Mouse (Mus musculus): ENCODE measurements around the gene Slc22a15. TPM values are rescaled to one million over a fixed set of nuclear protein-coding genes. Genes with fewer than 3 reads are reported as not detected.
"Not testable (repeated sequence)": the region's sequence is repeated elsewhere in the genome, so short reads cannot be mapped to it uniquely, and the experiment has no call there.

The Slc22a15 gene
- polyA plus RNA-seq, 1 experiment from 2014 or later, result 7.9 TPM

DNA sequence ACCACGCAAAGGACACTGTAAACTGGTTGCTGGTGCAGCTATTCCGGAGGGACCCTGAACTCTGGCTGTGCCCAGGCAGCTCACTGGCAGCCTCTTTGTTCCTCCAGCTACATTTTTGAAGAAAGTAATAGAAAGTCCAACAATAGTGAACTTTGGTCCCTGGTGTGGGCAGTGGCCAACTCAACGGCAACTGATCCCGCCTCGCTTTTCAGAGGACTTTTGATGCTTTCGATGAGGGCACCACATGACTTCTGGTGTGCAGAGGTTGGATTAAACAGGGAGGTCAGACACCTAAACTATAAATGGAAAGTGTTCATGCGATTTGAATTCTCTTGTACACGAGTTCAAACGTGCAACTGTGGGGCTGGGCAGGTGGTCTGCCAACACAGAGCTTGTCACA, 99.9 kb downstream of the Slc22a15 start:
- no peak overlapping the region for H3K4me3 ChIP-seq (replicated peaks; ENCODE audit: low read depth, low read length)
- DNase-seq (no peak), ATAC-seq (ENCODE audit: low FRiP score, low TSS enrichment) (no peak)
- H3K9ac ChIP-seq (replicated peaks; ENCODE audit: low read length), result no peak overlapping the region
- H3K36me3 ChIP-seq (ENCODE audit: control insufficient read depth, insufficient read depth, low read length), result no peaks in the 10 kb centered on the region
- no peaks in the 10 kb centered on the region for H3K4me1 ChIP-seq (ENCODE audit: control insufficient read depth, insufficient read depth, low read length)
- no peaks in the 10 kb centered on the region for H3K9me3 ChIP-seq (ENCODE audit: control insufficient read depth, low read length)
- 80% methylated on average over 9 of the region's 9 CpGs for WGBS
- no peak overlapping the region for H3K4me2 ChIP-seq (ENCODE audit: low read length)
- H3K27ac ChIP-seq (replicated peaks; ENCODE audit: low read depth, low read length), result no peak overlapping the region
- H3K27me3 ChIP-seq (ENCODE audit: control insufficient read depth, insufficient read depth, low read length), result no peaks in the 10 kb centered on the region

DNA sequence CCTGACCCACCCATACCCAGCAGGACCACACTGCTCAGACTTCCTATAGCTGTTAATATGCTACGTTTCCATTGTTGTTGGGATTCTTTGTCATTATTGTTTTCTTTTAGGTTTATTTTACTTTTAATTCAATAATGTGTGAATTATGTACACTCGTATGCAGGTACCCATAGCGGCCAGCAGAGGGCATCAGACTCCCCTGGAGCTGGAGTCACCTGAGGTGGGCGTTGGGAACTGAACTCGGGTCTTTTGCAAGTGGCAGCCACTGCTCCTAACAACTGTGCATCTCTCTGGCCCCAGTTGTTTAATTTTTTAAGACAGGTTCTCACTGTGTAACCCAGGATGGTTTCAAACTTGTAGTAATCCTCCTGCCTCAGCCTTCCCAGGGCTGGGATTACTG, 102.2 kb downstream of the Slc22a15 start:
- Histone ChIP-seq H3K9me3 (ENCODE audit: control insufficient read depth, low read length) (no peaks in the 10 kb centered on the region), H3K4me3 (replicated peaks; ENCODE audit: low read depth, low read length) (no peak overlapping the region), H3K27me3 (ENCODE audit: control insufficient read depth, insufficient read depth, low read length) (no peaks in the 10 kb centered on the region), H3K4me1 (ENCODE audit: control insufficient read depth, insufficient read depth, low read length) (no peaks in the 10 kb centered on the region), H3K4me2 (ENCODE audit: low read length) (no peak overlapping the region), H3K9ac (replicated peaks; ENCODE audit: low read length) (no peak overlapping the region), H3K36me3 (ENCODE audit: control insufficient read depth, insufficient read depth, low read length) (no peaks in the 10 kb centered on the region), H3K27ac (replicated peaks; ENCODE audit: low read depth, low read length) (no peak overlapping the region)
- 78% methylated on average over 5 of the region's 5 CpGs for WGBS
- DNase-seq (no peak), ATAC-seq (ENCODE audit: low FRiP score, low TSS enrichment) (no peak)

DNA sequence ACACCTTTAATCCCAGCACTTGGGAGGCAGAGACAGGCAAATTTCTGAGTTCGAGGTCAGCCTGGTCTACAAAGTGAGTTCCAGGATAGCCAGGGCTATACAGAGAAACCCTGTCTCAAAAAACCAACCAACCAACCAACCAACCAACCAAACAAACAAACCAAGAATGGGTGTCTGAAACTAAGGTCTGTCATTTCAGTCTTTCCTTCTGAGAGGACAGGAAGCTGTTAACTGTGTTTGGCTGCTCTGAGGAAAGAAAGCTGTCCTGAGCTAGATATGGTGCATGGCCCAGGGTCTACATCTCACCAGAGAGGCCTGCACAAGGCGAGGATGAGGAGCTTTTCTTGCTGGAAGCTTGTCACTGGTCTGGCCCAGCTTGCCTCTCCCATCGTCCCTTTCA, 103.5 kb downstream of the Slc22a15 start:
- not testable (repeated sequence) for H3K27me3 ChIP-seq (ENCODE audit: control insufficient read depth, insufficient read depth, low read length); H3K9ac ChIP-seq (replicated peaks; ENCODE audit: low read length); H3K36me3 ChIP-seq (ENCODE audit: control insufficient read depth, insufficient read depth, low read length); DNase-seq; ATAC-seq (ENCODE audit: low FRiP score, low TSS enrichment); H3K4me1 ChIP-seq (ENCODE audit: control insufficient read depth, insufficient read depth, low read length); H3K4me3 ChIP-seq (replicated peaks; ENCODE audit: low read depth, low read length); H3K4me2 ChIP-seq (ENCODE audit: low read length); H3K9me3 ChIP-seq (ENCODE audit: control insufficient read depth, low read length); H3K27ac ChIP-seq (replicated peaks; ENCODE audit: low read depth, low read length)
- WGBS, result 74% methylated on average over 3 of the region's 3 CpGs

DNA sequence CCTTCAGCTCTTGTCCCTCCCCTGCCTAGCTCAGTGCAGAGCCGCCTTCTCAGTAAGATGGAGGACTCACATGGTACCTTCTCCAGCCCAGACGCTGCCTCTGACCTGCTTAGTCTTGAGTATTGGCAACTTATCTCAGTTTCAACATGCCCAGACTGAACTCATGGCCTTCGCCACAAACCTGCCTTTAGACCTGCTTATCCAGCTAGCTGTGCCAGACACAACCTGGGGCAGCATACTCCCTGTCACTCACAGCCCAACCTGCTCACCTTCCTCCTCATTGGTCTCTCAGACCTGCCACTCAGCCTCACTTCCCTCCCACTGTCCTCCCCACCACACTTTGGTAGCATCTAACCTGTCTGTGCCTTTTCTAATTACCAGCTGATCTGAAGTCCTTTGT, 108.2 kb downstream of the Slc22a15 start:
- no peaks in the 10 kb centered on the region for H3K27me3 ChIP-seq (ENCODE audit: control insufficient read depth, insufficient read depth, low read length)
- no peak overlapping the region for H3K4me2 ChIP-seq (ENCODE audit: low read length)
- no peak for ATAC-seq (ENCODE audit: low FRiP score, low TSS enrichment)
- 88% methylated on average over 3 of the region's 3 CpGs for WGBS
- H3K9ac ChIP-seq (replicated peaks; ENCODE audit: low read length), result no peak overlapping the region
- H3K4me1 ChIP-seq (ENCODE audit: control insufficient read depth, insufficient read depth, low read length), result 0 out of 2 replicates have a peak, but pooled peaks cover 4% of the 10 kb centered on the region
- no peak overlapping the region for H3K4me3 ChIP-seq (replicated peaks; ENCODE audit: low read depth, low read length)
- H3K27ac ChIP-seq (replicated peaks; ENCODE audit: low read depth, low read length), result no peak overlapping the region
- H3K9me3 ChIP-seq (ENCODE audit: control insufficient read depth, low read length), result no peaks in the 10 kb centered on the region
- H3K36me3 ChIP-seq (ENCODE audit: control insufficient read depth, insufficient read depth, low read length), result no peaks in the 10 kb centered on the region
- DNase-seq, result no peak

- no peak overlapping the region for H3K27ac ChIP-seq (replicated peaks; ENCODE audit: low read depth, low read length)
- H3K4me2 ChIP-seq (ENCODE audit: low read length), result no peak overlapping the region
- WGBS, result 81% methylated on average over 9 of the region's 9 CpGs
- H3K4me3 ChIP-seq (replicated peaks; ENCODE audit: low read depth, low read length), result no peak overlapping the region
- DNase-seq (no peak), ATAC-seq (ENCODE audit: low FRiP score, low TSS enrichment) (no peak)
- no peak overlapping the region for H3K9ac ChIP-seq (replicated peaks; ENCODE audit: low read length)
- no peaks in the 10 kb centered on the region for H3K36me3 ChIP-seq (ENCODE audit: control insufficient read depth, insufficient read depth, low read length)
- no peaks in the 10 kb centered on the region for H3K27me3 ChIP-seq (ENCODE audit: control insufficient read depth, insufficient read depth, low read length)
- no peaks in the 10 kb centered on the region for H3K9me3 ChIP-seq (ENCODE audit: control insufficient read depth, low read length)
- H3K4me1 ChIP-seq (ENCODE audit: control insufficient read depth, insufficient read depth, low read length), result 0 out of 2 replicates have a peak, but pooled peaks cover 4% of the 10 kb centered on the region
Measured at GRCm38 (mm10) chr3:101814790-101815189, 109.5 kb downstream of the Slc22a15 start.

GRCm38 (mm10) chr3:101812341-101812962, 111.8 kb downstream of the Slc22a15 start:
- WGBS, result 62% methylated on average over 10 of the region's 10 CpGs
- H3K4me2 ChIP-seq (ENCODE audit: low read length), result no peak overlapping the region
- DNase-seq, result peak; percentile 91
- no peak overlapping the region for H3K4me3 ChIP-seq (replicated peaks; ENCODE audit: low read depth, low read length)
- H3K9ac ChIP-seq (replicated peaks; ENCODE audit: low read length), result no peak overlapping the region
- H3K27me3 ChIP-seq (ENCODE audit: control insufficient read depth, insufficient read depth, low read length), result no peaks in the 10 kb centered on the region
- H3K27ac ChIP-seq (replicated peaks; ENCODE audit: low read depth, low read length), result no peak overlapping the region
- no peaks in the 10 kb centered on the region for H3K9me3 ChIP-seq (ENCODE audit: control insufficient read depth, low read length)
- H3K4me1 ChIP-seq (ENCODE audit: control insufficient read depth, insufficient read depth, low read length), result 0 out of 2 replicates have a peak, but pooled peaks cover 4% of the 10 kb centered on the region
- ATAC-seq (ENCODE audit: low FRiP score, low TSS enrichment), result peak; percentile 82
- H3K36me3 ChIP-seq (ENCODE audit: control insufficient read depth, insufficient read depth, low read length), result no peaks in the 10 kb centered on the region

DNA sequence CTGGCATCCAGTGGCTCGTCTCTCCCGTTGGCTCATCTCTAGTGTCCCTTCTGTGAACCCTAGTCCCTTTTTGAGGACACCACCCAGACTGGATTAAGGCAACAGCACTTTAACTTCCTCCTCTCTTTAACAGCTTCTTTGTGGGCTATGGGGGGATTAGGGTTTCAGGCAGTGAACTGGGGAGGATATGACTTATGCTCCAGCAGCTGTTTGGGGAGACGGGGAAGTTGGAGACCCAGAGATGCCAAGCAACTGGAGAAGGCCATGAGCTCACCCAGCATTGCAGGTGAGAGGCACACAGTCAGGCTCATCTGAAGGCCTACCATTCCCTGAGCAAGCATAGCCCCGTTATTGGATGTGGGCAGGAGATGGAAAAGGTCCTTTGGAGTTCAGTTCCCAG, 112.3 kb downstream of the Slc22a15 start:
- no peaks in the 10 kb centered on the region for H3K36me3 ChIP-seq (ENCODE audit: control insufficient read depth, insufficient read depth, low read length)
- no peak overlapping the region for H3K9ac ChIP-seq (replicated peaks; ENCODE audit: low read length)
- H3K4me3 ChIP-seq (replicated peaks; ENCODE audit: low read depth, low read length), result no peak overlapping the region
- ATAC-seq (ENCODE audit: low FRiP score, low TSS enrichment) (no peak), DNase-seq (no peak)
- no peak overlapping the region for H3K27ac ChIP-seq (replicated peaks; ENCODE audit: low read depth, low read length)
- H3K4me2 ChIP-seq (ENCODE audit: low read length), result no peak overlapping the region
- H3K9me3 ChIP-seq (ENCODE audit: control insufficient read depth, low read length), result no peaks in the 10 kb centered on the region
- H3K27me3 ChIP-seq (ENCODE audit: control insufficient read depth, insufficient read depth, low read length), result no peaks in the 10 kb centered on the region
- 73% methylated on average over 4 of the region's 4 CpGs for WGBS
- H3K4me1 ChIP-seq (ENCODE audit: control insufficient read depth, insufficient read depth, low read length), result 0 out of 2 replicates have a peak, but pooled peaks cover 4% of the 10 kb centered on the region

DNA sequence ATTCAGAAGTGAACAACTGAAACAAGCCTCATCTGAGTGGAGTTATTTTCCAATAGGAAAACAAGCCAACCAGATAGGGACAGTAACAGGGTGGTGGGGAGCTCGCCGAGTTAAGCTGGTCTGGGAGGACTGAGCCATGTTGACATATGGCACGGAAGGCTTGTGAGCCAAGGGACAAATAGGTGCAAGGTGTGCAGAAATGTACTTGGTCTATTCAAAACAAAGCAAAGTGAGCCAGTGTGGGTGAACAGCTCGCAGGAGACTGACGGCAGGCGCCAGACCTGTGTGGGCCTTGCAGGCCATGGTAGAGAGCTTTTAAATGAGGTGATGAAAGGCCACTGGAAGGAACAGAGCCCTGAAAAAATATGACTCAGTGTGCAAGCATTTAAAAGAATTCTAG, 116.6 kb downstream of the Slc22a15 start:
- Histone ChIP-seq H3K27ac (replicated peaks; ENCODE audit: low read depth, low read length) (no peak overlapping the region), H3K27me3 (ENCODE audit: control insufficient read depth, insufficient read depth, low read length) (no peaks in the 10 kb centered on the region), H3K9ac (replicated peaks; ENCODE audit: low read length) (no peak overlapping the region), H3K4me3 (replicated peaks; ENCODE audit: low read depth, low read length) (no peak overlapping the region), H3K4me2 (ENCODE audit: low read length) (no peak overlapping the region), H3K4me1 (ENCODE audit: control insufficient read depth, insufficient read depth, low read length) (peaks cover 10% of the 10 kb centered on the region; the same call in 1 of the 2 replicates), H3K9me3 (ENCODE audit: control insufficient read depth, low read length) (no peaks in the 10 kb centered on the region), H3K36me3 (ENCODE audit: control insufficient read depth, insufficient read depth, low read length) (no peaks in the 10 kb centered on the region)
- DNase-seq (no peak), ATAC-seq (ENCODE audit: low FRiP score, low TSS enrichment) (no peak)
- 95% methylated on average over 6 of the region's 6 CpGs for WGBS

GRCm38 (mm10) chr3:101806941-101807340, 117.3 kb downstream of the Slc22a15 start:
- no peak; the same call in 1 of the 2 replicates for ATAC-seq (ENCODE audit: low FRiP score, low TSS enrichment)
- no peak overlapping the region for H3K27ac ChIP-seq (replicated peaks; ENCODE audit: low read depth, low read length)

More at GRCm38 (mm10) chr3:101806941-101807340, 117.3 kb downstream of the Slc22a15 start:
- WGBS, result 33% methylated on average over 4 of the region's 4 CpGs
- H3K36me3 ChIP-seq (ENCODE audit: control insufficient read depth, insufficient read depth, low read length), result no peaks in the 10 kb centered on the region
- no peaks in the 10 kb centered on the region for H3K9me3 ChIP-seq (ENCODE audit: control insufficient read depth, low read length)
- H3K9ac ChIP-seq (replicated peaks; ENCODE audit: low read length), result no peak overlapping the region
- H3K4me1 ChIP-seq (ENCODE audit: control insufficient read depth, insufficient read depth, low read length), result peaks cover 6% of the 10 kb centered on the region; the same call in 1 of the 2 replicates
- DNase-seq, result peak; percentile 50
- no peak overlapping the region for H3K4me2 ChIP-seq (ENCODE audit: low read length)
- H3K4me3 ChIP-seq (replicated peaks; ENCODE audit: low read depth, low read length), result no peak overlapping the region
- H3K27me3 ChIP-seq (ENCODE audit: control insufficient read depth, insufficient read depth, low read length), result no peaks in the 10 kb centered on the region

Measured in midbrain, embryonic 14.5 days (tissue).